Mouse (Mus musculus) monocyte, adult 2 months (primary cell): ENCODE results near the gene Dnah2.
A peak's percentile ranks its signal among the peaks of the same experiment; 100 is the strongest.

Experiments used
- DNase-seq, 2 experiments: peaks; one replicate each; pipeline ENCODE4 v3.0.0; 2022; ENCODE audit warnings: low spot score in 2 of 2, low read depth in 1 of 2

Gene Dnah2

DNA sequence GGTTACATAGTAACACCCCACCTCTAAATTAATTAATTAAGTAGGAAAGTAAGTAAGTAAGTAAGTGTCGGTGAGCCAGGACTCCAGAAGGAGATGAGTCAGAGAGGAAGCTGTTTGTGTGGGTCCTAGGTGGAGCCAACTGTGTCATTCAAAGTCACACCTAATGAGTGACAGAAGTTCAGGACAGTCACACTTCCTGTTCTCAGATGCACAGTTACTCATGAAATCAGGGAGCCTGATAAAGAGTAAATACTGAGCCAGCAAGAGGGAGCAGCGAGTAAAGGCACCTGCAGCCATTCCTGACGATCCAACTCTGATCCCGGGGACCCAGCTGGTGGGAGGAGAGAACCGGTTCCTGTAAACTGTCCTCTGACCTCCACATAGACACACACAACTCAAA, 76.2 kb downstream of the Dnah2 start:
- no peak for DNase-seq

DNA sequence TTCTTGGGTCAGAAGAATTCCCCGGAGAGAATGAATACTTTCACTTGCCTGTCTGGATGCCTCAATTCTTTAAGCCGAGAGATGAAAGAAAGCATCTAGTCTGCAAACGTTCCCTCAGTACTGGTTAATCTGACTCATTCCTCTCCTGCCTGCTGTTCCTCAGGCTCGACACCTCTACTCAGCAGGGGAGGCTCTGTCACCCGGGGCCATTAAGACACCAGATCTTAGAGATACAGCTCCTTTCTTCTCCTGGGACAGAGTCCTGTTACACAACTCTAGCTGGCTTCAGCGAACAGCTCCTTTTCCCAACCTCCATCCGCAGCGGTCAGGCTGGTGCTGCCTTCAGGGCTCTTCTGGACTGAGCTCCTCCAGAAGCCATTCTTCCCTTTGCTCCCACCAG, 77.4 kb downstream of the Dnah2 start:
- no peak for DNase-seq

DNA sequence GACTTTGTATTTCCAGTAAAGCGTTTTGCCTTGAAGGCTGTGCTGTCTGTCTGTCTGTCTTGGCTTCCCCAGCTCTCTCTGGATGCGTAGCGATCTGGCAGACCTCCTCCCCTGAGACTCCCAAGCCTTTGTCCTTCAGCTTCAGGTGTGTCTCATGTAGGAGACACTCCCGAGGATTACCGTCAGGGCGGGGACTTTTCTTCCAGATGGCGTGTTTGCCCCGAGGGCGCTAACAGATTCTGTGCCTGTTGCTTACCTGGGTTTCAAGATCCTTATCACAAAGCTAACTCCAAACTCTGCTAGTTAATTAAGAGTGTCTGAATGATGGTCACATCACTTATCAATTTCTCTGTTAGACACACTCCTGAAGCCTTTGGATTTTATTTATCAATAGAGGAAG, 79.6 kb downstream of the Dnah2 start:
- DNase-seq: no peak

- no peak for DNase-seq
These were observed 84.9 kb downstream of the Dnah2 start for GRCm38 (mm10) chr11:69463996-69464395.

DNA sequence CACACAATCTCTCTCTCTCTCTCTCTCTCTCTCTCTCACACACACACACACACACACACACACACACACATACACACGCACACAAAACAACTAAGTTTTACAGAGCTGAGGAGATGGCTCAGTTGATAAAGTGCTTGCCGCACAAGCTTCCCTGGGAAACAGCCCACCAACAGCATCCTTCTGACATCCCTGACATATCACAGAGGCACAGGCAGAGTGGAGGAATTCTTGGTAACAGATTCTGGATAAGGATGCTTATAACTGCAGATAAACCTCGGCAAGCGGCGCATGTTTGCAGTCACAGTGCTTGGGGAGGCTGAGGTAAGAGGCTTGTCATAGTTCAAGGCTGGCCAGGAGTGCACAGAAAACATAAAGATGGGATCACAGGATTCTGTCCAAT, 87.3 kb downstream of the Dnah2 start:
- DNase-seq: no peak

GRCm38 (mm10) chr11:69459883-69460282, 89.0 kb downstream of the Dnah2 start:
- DNase-seq: no peak

DNA sequence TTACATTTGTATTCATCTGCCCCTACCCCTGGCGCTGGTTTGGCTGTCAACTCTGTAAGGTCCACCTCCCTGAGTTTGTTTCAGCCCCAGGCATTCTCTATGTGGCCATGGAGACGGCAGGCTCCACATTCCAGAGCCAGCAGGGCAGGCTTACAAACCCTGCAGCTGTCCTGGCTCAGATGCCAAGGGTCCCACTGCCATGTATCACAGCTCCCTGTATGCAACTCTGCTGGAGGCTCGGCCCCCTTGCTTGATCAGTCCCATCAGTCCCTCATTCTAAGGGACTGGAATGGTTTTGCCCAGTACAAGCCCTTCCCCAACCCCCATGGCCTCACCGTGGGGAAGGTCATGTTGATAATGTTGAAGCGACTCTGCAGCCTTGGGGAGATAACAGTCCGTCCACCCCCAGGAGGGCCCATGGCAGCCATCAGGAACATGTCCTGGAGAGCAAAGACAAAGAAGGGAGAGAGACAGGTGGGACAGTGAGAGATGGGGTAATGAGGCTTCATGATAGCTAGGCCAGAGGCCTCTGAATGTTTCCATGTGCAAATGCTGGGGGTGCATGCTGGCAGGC, 91.8 kb downstream of the Dnah2 start:
- DNase-seq: no peak

DNA sequence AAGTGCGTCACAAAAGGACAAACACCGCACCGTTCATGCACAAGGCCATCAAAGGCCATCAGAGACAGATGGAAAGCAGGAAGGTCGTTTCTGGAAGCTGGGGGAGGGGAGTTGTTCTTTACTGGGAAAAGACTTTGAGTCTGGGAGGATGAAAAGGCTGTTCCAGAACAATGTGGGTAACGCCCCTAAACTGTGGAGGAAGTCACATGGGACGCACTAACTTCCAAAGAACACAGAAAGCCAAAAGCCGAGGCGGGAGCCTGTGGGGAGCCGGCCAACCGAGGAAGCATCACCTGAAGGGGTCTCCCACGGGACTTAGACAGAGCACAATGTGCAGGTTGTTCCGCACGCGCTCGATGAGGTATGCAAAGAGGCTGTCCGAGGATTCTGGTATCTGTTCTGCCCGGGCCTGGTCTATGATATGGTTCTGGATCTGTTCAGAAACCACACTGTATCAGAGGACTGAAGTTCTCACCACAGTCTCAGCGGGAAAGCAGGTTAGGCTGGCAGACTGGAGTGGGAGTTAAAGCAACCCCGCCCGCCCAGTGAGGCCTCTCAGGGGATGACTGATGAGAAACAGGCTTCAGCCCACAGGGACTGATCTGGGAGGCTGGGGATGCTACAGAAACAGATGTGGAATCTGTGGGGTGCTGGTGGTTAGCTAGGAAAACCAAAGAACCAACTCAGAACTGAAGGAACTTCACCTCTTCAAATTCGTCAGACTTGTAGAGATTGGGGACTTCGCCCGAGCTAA, 96.6 kb downstream of the Dnah2 start:
- DNase-seq: no peak

- DNase-seq: no peak
These were observed 101.6 kb downstream of the Dnah2 start for GRCm38 (mm10) chr11:69447299-69447698.

DNA sequence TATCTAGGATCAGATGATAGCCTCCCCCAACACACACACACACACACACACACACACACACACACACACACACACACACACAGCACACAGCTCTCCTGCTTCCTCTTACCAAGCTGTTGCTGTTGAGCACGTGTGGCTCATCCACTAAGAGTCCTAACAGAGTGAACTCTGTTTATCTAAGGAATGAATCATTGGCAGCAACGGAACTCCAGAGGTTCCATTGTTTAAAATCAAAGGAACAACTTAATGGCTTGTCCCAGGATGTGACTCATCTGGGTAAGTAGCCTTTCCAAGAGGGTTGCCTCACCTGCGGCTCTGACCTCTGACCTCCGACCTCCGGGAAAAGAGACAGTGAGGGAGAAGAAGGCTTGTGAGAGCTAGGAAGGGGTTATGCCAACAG, 105.6 kb downstream of the Dnah2 start:
- no peak for DNase-seq

- DNase-seq: no peak
These were observed 111.6 kb downstream of the Dnah2 start for GRCm38 (mm10) chr11:69437291-69437690.

GRCm38 (mm10) chr11:69433189-69433588, 115.7 kb downstream of the Dnah2 start:
- no peak for DNase-seq

- no peak for DNase-seq
These were observed 116.3 kb downstream of the Dnah2 start for GRCm38 (mm10) chr11:69432640-69432982.

GRCm38 (mm10) chr11:69431829-69432639, 116.9 kb downstream of the Dnah2 start:
- DNase-seq: peak in 1 of 2 experiments; percentile 50

- DNase-seq: no peak
These were observed 118.3 kb downstream of the Dnah2 start for GRCm38 (mm10) chr11:69430631-69431030.

- DNase-seq: no peak
These were observed 119.6 kb downstream of the Dnah2 start for GRCm38 (mm10) chr11:69429313-69429712.

DNA sequence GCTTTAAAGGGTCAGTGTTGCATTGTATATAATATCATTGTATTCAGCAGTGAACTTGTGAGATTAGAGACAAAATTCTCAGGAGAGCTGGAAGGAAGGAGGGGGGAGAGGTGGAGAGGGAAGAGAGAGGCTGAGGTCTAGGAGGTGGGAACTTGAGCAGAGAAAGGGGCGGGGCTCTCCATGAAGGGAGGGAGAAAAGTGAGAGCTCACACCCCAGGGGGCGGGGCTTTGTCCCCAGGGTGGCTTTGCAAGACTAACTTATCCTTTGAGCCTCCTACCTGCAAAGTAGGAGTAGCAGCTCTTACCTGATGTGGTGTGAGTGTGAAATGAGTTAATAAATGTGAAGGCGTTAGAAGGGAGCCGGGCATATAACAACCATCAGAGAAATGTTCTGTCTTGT, 120.2 kb downstream of the Dnah2 start:
- no peak for DNase-seq

DNA sequence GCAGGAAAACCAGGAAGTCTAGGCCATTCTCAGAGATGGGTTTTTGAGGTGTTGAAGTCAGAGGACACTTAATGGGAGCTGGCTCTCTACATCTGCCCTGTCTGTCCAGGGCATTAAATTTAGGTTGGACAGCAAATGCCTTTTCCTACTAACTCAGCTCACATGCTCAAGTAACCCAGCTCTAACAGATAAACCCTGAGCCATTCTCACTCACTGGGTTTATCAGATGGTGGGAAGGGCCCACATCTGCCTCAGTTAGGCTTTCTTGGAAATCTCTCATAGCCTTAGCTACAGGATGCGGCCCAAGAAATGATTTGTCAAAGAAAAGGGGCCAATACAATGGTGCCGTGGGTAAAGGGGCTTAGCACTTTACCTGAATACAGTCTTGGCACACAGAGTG, 122.7 kb downstream of the Dnah2 start:
- DNase-seq: no peak

GRCm38 (mm10) chr11:69423885-69424284, 125.0 kb downstream of the Dnah2 start:
- no peak for DNase-seq

- DNase-seq: no peak
These were observed 126.1 kb downstream of the Dnah2 start for GRCm38 (mm10) chr11:69422842-69423241.

DNA sequence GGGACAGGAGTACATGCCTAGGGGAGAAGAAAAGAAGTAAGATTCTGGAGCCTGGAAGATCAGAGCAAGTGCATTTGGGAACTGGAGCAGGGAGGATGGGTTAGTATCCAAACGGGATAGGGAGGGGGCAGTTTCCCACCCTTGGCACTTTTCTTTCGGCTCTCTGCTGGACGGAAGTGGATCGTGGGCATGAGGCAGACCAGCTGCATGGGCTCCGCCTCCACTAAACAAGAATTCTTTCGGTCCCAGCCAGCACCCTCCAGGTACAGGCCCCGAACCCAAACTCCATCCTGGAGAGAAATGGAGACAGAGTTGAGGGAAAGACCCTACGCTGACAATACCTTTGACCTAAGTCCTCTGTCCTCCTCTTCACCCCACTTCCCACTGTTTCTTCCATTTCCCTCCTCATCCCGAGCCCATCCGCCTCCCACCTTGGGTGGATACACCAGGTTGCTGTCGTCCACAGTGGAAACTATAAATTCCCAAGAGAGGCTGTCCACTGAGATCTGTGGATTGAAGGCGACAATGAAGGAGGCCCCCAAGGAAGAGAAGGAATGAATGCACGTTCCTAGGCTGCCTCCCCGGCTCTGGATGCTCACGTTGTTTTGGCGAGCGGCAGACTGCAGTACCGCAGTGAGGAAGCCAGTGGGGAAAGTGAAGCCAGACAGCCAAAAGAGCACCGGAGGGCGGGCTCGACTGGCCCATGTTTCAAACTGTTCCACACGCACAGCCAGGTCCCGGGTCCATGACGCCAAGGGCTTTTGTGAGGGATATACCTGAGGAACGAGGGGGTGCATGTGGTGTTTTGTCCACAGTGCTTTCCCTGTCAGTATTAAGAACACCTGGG, 127.6 kb downstream of the Dnah2 start:
- no peak for DNase-seq
